Mouse (Mus musculus) small intestine, adult 2 months (tissue): ENCODE measurements around the gene Gm37240. TPM values are rescaled to one million over a fixed set of nuclear protein-coding genes. Genes with fewer than 3 reads are reported as not detected.

Source experiments
- H3K27ac ChIP-seq: fragments of 200-500 bp; 2 replicates; pipeline ENCODE4 v1.5.1; 2012; ENCODE audit warnings: low read depth, low read length, control low read depth, inconsistent platforms; ENCODE audit not compliant: insufficient read depth
- H3K27me3 ChIP-seq: fragments of 200-500 bp; 2 replicates; pipeline ENCODE4 v1.6.1; 2012; ENCODE audit warnings: mild to moderate bottlenecking, moderate library complexity, low read length, inconsistent platforms; ENCODE audit not compliant: control insufficient read depth, insufficient read depth
- H3K36me3 ChIP-seq: fragments of 200-500 bp; 2 replicates; pipeline ENCODE4 v1.6.1; 2012; ENCODE audit warnings: mild to moderate bottlenecking, low read length, control low read depth, inconsistent platforms; ENCODE audit not compliant: control insufficient read depth, insufficient read depth
- H3K4me1 ChIP-seq: fragments of 200-500 bp; 2 replicates; pipeline ENCODE4 v1.6.1; 2012; ENCODE audit warnings: low read length, inconsistent platforms, mixed read lengths; ENCODE audit not compliant: control insufficient read depth, insufficient read depth, insufficient read length
- H3K4me3 ChIP-seq: fragments of 200-500 bp; 2 replicates; pipeline ENCODE4 v1.5.1; 2012; ENCODE audit warnings: low read depth, mild to moderate bottlenecking, control low read depth, inconsistent platforms, low read length, moderate library complexity
- CTCF ChIP-seq: fragments of 200-500 bp; IDR thresholded peaks from 2 replicates; pipeline ENCODE4 v1.5.1; 2012; ENCODE audit warnings: low read depth, mild to moderate bottlenecking, control low read depth, inconsistent platforms, low read length, moderate library complexity, mixed read lengths; ENCODE audit not compliant: insufficient replicate concordance, insufficient read length; ENCODE audit errors: extremely low read depth
- POLR2A ChIP-seq: fragments of 200-500 bp; IDR thresholded peaks from 2 replicates; pipeline ENCODE4 v1.6.1; 2012; ENCODE audit warnings: low read depth, mild to moderate bottlenecking, control low read depth, inconsistent platforms, low read length, moderate library complexity
- WGBS: fragments of 180-500 bp; shearing (Covaris S2); methylation state at CpG from one replicate; pipeline ENCODE4 v1.1.7; 2018; 5-methylcytosine and 5-hydroxymethylcytosine counted together
- polyA plus RNA-seq: library from polyadenylated mRNA; depleted of rRNA; stranded (reverse); fragments of >200 nt; gene quantifications from 2 replicates; pipeline ENCODE4 v1.2.3, GENCODE M21; 2012

Gene Gm37240
- polyA plus RNA-seq, 1 experiment = 58.2 TPM

GRCm38 (mm10) chr3:84735716-84736115, 1151.6 kb downstream of the Gm37240 start:
- 0 out of 2 replicates have a peak, but pooled peaks cover 8% of the 10 kb centered on the region for H3K27me3 ChIP-seq
- WGBS = 36% methylated on average over 10 of the region's 10 CpGs
- TF ChIP-seq POLR2A (no peak), CTCF (no peak)
- no peaks in the 10 kb centered on the region; the same call in 1 of the 2 replicates for H3K4me1 ChIP-seq
- H3K4me3 ChIP-seq = no peak overlapping the region
- H3K27ac ChIP-seq = no peak overlapping the region
- no peaks in the 10 kb centered on the region for H3K36me3 ChIP-seq

- 0 out of 2 replicates have a peak, but pooled peaks cover 11% of the 10 kb centered on the region for H3K27me3 ChIP-seq
- no peak for TF ChIP-seq POLR2A
- no peak for TF ChIP-seq CTCF
- no peaks in the 10 kb centered on the region; the same call in 1 of the 2 replicates for H3K4me1 ChIP-seq
- H3K27ac ChIP-seq = no peak overlapping the region
- WGBS = 38% methylated on average over 6 of the region's 6 CpGs
- H3K36me3 ChIP-seq = no peaks in the 10 kb centered on the region
- no peak overlapping the region for H3K4me3 ChIP-seq
Measured at GRCm38 (mm10) chr3:84732516-84732915, 1154.8 kb downstream of the Gm37240 start.

- H3K4me3 ChIP-seq = peak overlapping the region; percentile 44
- H3K36me3 ChIP-seq = no peaks in the 10 kb centered on the region
- 0 out of 2 replicates have a peak, but pooled peaks cover 10% of the 10 kb centered on the region for H3K27me3 ChIP-seq
- WGBS = 20% methylated on average over 20 of the region's 20 CpGs
- no peaks in the 10 kb centered on the region; the same call in 1 of the 2 replicates for H3K4me1 ChIP-seq
- H3K27ac ChIP-seq = no peak overlapping the region
- TF ChIP-seq POLR2A (no peak), CTCF (no peak)
Measured at GRCm38 (mm10) chr3:84732016-84732502, 1155.3 kb downstream of the Gm37240 start.

GRCm38 (mm10) chr3:84731403-84732015, 1155.8 kb downstream of the Gm37240 start:
- H3K4me3 ChIP-seq = peak overlapping the region; percentile 44
- H3K27ac ChIP-seq = no peak overlapping the region
- 21% methylated on average over 9 of the region's 9 CpGs for WGBS
- H3K4me1 ChIP-seq = no peaks in the 10 kb centered on the region; the same call in 1 of the 2 replicates
- TF ChIP-seq CTCF = no peak
- TF ChIP-seq POLR2A = no peak
- H3K36me3 ChIP-seq = no peaks in the 10 kb centered on the region
- H3K27me3 ChIP-seq = 0 out of 2 replicates have a peak, but pooled peaks cover 6% of the 10 kb centered on the region

- H3K4me1 ChIP-seq = no peaks in the 10 kb centered on the region; the same call in 1 of the 2 replicates
- no peak overlapping the region for H3K27ac ChIP-seq
- 0 out of 2 replicates have a peak, but pooled peaks cover 6% of the 10 kb centered on the region for H3K27me3 ChIP-seq
- WGBS = 57% methylated on average over 5 of the region's 5 CpGs
- H3K4me3 ChIP-seq = no peak overlapping the region
- H3K36me3 ChIP-seq = no peaks in the 10 kb centered on the region
- no peak for TF ChIP-seq CTCF
Measured at GRCm38 (mm10) chr3:84731003-84731402, 1156.3 kb downstream of the Gm37240 start.

DNA sequence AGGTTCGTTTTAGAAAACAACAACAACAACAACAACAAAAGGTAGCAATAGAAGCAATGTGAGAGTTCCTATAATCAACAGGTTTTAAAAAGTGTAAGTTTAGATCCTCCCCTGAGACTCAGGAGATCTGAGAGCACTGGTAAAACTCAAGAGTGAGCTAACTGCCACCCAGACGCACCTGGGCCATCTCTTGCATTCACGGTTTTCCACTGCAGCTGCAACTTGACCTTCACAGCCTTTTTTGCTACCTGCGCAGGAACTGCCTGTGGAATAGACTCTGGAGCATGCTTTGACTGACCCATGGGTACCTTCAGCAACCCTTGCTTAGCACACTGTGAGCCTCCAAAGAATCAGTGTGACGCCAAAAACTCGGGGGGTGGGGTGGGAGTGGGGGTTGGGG, 1157.5 kb downstream of the Gm37240 start:
- Histone ChIP-seq H3K4me1 (no peaks in the 10 kb centered on the region; the same call in 1 of the 2 replicates), H3K4me3 (no peak overlapping the region), H3K36me3 (no peaks in the 10 kb centered on the region), H3K27ac (no peak overlapping the region), H3K27me3 (0 out of 2 replicates have a peak, but pooled peaks cover 6% of the 10 kb centered on the region)
- 85% methylated on average over 6 of the region's 6 CpGs for WGBS
- TF ChIP-seq POLR2A (no peak), CTCF (no peak)

DNA sequence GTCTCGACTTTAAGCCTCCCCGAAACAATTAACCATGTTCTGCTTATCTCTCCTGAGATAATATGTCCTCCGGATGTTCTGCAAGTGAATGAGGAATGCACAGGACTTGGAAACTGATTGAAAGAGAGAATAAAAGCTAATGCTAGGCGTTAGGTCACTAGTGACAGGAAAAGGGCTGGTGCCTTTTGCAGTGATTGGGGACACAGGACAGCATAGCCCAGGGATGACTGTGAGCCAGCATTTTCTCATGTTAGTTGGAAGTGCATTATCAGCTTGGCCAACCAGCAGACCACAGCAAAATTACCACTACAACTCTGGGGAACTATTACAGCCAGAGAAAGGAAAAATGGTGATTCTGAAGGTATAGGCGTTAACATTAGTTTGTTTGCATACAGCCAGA, 1163.3 kb downstream of the Gm37240 start:
- no peaks in the 10 kb centered on the region for H3K4me1 ChIP-seq
- 37% methylated on average over 5 of the region's 5 CpGs for WGBS
- H3K36me3 ChIP-seq = no peaks in the 10 kb centered on the region
- TF ChIP-seq CTCF (no peak), POLR2A (no peak)
- H3K27ac ChIP-seq = no peak overlapping the region
- H3K4me3 ChIP-seq = no peak overlapping the region
- no peaks in the 10 kb centered on the region for H3K27me3 ChIP-seq
